Mouse (Mus musculus): Measurements from ENCODE around the gene Pygo2. TPM values are rescaled to one million over a fixed set of nuclear protein-coding genes. Genes with fewer than 3 reads are reported as not detected.
A peak's percentile ranks its signal among the peaks of the same experiment; 100 is the strongest.

Gene Pygo2
- polyA plus RNA-seq, 1 experiment from 2014 or later, result 45.5 TPM

- ATAC-seq (replicated peaks; ENCODE audit: low FRiP score, low TSS enrichment, low read depth) (peak; percentile 100), DNase-seq (ENCODE audit: low spot score) (peak; percentile 100)
- peak within 1 kb of the TSS; percentile 56 for H3K9ac ChIP-seq (ENCODE audit: low read length)
- H3K4me3 ChIP-seq (ENCODE audit: low read depth, low read length), result peak within 1 kb of the TSS; percentile 73
- no peak within 1 kb of the TSS for H3K27ac ChIP-seq (ENCODE audit: low read depth)
- peak within 1 kb of the TSS; percentile 88 for H3K4me2 ChIP-seq (ENCODE audit: low read length)
- H3K27me3 ChIP-seq (replicated peaks; ENCODE audit: control insufficient read depth, insufficient read depth, low read length), result no peaks in the 10 kb centered on the region
- WGBS, result 5% methylated on average over 28 of the region's 28 CpGs
- H3K9me3 ChIP-seq (ENCODE audit: control insufficient read depth, low read length), result no peaks in the 10 kb centered on the region
- peaks cover 32% of the 10 kb centered on the region for H3K36me3 ChIP-seq (ENCODE audit: control insufficient read depth, insufficient read depth, low read length)
- peaks cover 6% of the 10 kb centered on the region for H3K4me1 ChIP-seq (replicated peaks; ENCODE audit: control insufficient read depth, insufficient read depth, low read length)
These were observed 18.3 kb upstream of the Pygo2 start, which contains the start of gene Flad1 for GRCm38 (mm10) chr3:89411490-89412393. Flad1 (minus strand) TSS chr3:89411870.

GRCm38 (mm10) chr3:89416158-89416557 is 13.9 kb upstream of the Pygo2 start:
- WGBS, result 95% methylated on average over 8 of the region's 8 CpGs
- H3K27ac ChIP-seq (ENCODE audit: low read depth), result no peak overlapping the region
- H3K4me3 ChIP-seq (ENCODE audit: low read depth, low read length), result no peak overlapping the region

DNA sequence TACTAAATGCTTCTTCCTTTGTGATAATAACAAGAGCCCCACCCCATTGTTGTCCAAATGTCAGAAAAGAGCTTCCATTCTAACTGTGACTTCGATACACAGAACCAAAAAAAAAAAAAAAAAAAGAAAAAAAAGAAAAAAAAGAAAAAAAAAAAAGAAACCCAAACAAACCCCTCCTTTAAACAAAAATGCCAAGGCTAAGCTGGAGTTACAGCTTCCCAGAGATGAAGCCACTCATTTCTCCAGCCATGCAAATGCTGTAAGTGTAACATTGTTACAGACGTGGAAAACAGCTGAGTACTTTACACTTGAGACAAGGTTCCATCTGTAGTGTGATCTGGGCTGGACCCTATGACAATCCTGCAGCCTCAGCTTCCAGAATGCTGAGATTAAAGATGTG is 12.9 kb upstream of the Pygo2 start:
- ATAC-seq (replicated peaks; ENCODE audit: low FRiP score, low TSS enrichment, low read depth), result no peak
- 16% methylated on average over 2 of the region's 2 CpGs for WGBS

More at GRCm38 (mm10) chr3:89416158-89416557, 13.9 kb upstream of the Pygo2 start:
- no peaks in the 10 kb centered on the region for H3K27me3 ChIP-seq (replicated peaks; ENCODE audit: control insufficient read depth, insufficient read depth, low read length)
- H3K9ac ChIP-seq (ENCODE audit: low read length), result no peak overlapping the region
- no peaks in the 10 kb centered on the region for H3K9me3 ChIP-seq (ENCODE audit: control insufficient read depth, low read length)
- peaks cover 32% of the 10 kb centered on the region for H3K36me3 ChIP-seq (ENCODE audit: control insufficient read depth, insufficient read depth, low read length)
- DNase-seq (ENCODE audit: low spot score) (no peak), ATAC-seq (replicated peaks; ENCODE audit: low FRiP score, low TSS enrichment, low read depth) (no peak)
- H3K4me2 ChIP-seq (ENCODE audit: low read length), result no peak overlapping the region
- peaks cover 17% of the 10 kb centered on the region for H3K4me1 ChIP-seq (replicated peaks; ENCODE audit: control insufficient read depth, insufficient read depth, low read length)

DNA sequence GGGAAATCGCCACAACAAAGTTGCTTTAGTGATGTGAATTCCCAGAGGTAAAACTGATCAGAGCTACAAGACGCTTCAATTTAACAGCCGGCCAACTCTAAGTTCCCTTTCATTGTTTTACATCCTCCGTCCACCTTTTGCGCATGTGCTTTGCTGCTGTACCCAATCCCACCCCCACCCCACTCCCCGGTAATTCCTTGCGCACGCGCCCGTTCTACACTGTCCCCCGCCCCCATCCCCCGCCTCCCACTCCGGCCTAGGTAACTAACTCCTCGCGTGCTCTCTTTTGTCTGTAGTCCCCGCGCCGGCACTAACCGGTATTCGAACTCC is 12.2 kb upstream of the Pygo2 start:
- Histone ChIP-seq H3K36me3 (ENCODE audit: control insufficient read depth, insufficient read depth, low read length) (peaks cover 32% of the 10 kb centered on the region), H3K4me3 (ENCODE audit: low read depth, low read length) (peak overlapping the region; percentile 84), H3K4me1 (replicated peaks; ENCODE audit: control insufficient read depth, insufficient read depth, low read length) (peaks cover 24% of the 10 kb centered on the region), H3K4me2 (ENCODE audit: low read length) (peak overlapping the region; percentile 94), H3K9ac (ENCODE audit: low read length) (peak overlapping the region; percentile 60), H3K27ac (ENCODE audit: low read depth) (peak overlapping the region; percentile 98), H3K9me3 (ENCODE audit: control insufficient read depth, low read length) (no peaks in the 10 kb centered on the region), H3K27me3 (replicated peaks; ENCODE audit: control insufficient read depth, insufficient read depth, low read length) (no peaks in the 10 kb centered on the region)
- under 1% methylated on average over 20 of the region's 20 CpGs for WGBS
- ATAC-seq (replicated peaks; ENCODE audit: low FRiP score, low TSS enrichment, low read depth) (peak; percentile 47), DNase-seq (ENCODE audit: low spot score) (peak; percentile 98)

More for the DNA sequence above, 12.9 kb upstream of the Pygo2 start:
- H3K9me3 ChIP-seq (ENCODE audit: control insufficient read depth, low read length), result no peaks in the 10 kb centered on the region
- peaks cover 20% of the 10 kb centered on the region for H3K4me1 ChIP-seq (replicated peaks; ENCODE audit: control insufficient read depth, insufficient read depth, low read length)
- H3K27me3 ChIP-seq (replicated peaks; ENCODE audit: control insufficient read depth, insufficient read depth, low read length), result no peaks in the 10 kb centered on the region
- H3K9ac ChIP-seq (ENCODE audit: low read length), result peak overlapping the region; percentile 60
- H3K36me3 ChIP-seq (ENCODE audit: control insufficient read depth, insufficient read depth, low read length), result peaks cover 32% of the 10 kb centered on the region
- peak overlapping the region; percentile 84 for H3K4me3 ChIP-seq (ENCODE audit: low read depth, low read length)
- H3K4me2 ChIP-seq (ENCODE audit: low read length), result peak overlapping the region; percentile 94
- DNase-seq (ENCODE audit: low spot score), result no peak
- H3K27ac ChIP-seq (ENCODE audit: low read depth), result peak overlapping the region; percentile 98

DNA sequence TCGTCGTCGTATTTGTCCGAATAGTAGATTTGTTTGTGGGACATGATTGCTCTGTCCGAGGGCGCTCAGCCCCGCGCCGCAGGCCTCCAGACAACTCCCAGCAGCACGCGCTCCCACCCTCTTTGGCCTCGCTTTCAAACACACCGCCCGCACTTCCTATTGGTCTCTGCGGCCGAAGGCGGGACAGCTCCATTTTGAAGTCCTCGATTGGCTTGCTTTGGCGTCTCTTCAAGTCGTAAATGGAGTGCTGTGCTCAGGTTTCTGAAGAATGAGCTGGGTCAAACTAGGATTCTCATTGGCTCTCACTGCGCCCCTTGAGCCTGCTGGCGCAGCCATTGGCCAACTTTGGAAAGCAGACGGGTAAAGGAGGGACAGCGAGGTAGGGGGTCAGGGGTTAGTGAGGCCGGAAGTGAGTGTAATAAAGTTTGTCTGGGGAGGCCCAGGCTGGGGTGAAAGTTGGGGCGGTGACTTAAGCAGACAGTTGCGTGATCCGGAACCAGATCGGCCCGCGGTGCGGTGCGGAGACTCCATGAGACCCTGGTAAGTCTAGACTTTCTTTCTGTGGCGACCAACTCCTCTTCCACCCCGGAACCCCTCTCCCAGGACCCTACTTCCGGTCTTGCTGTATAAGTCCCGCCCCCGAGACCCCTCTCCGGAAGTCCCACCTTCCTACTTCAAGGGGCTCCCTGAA is 11.7 kb upstream of the Pygo2 start, which contains the start of the genes Cks1b and Shc1:
Gene Cks1b, minus strand, starts transcription at position 214 of the 691 bp plus-strand sequence.
Gene Shc1, plus strand, starts transcription at position 274 of the 691 bp plus-strand sequence.
- Histone ChIP-seq H3K9ac (ENCODE audit: low read length) (peak within 1 kb of the TSS; percentile 65), H3K27ac (ENCODE audit: low read depth) (peak within 1 kb of the TSS; percentile 98), H3K4me1 (replicated peaks; ENCODE audit: control insufficient read depth, insufficient read depth, low read length) (peaks cover 29% of the 10 kb centered on the region), H3K4me2 (ENCODE audit: low read length) (peak within 1 kb of the TSS; percentile 98), H3K9me3 (ENCODE audit: control insufficient read depth, low read length) (no peaks in the 10 kb centered on the region), H3K4me3 (ENCODE audit: low read depth, low read length) (peak within 1 kb of the TSS; percentile 84), H3K36me3 (ENCODE audit: control insufficient read depth, insufficient read depth, low read length) (peaks cover 29% of the 10 kb centered on the region), H3K27me3 (replicated peaks; ENCODE audit: control insufficient read depth, insufficient read depth, low read length) (no peaks in the 10 kb centered on the region)
- DNase-seq (ENCODE audit: low spot score) (peak; percentile 95), ATAC-seq (replicated peaks; ENCODE audit: low FRiP score, low TSS enrichment, low read depth) (peak; percentile 93)
- under 1% methylated on average over 39 of the region's 39 CpGs for WGBS

GRCm38 (mm10) chr3:89418861-89419250 is 11.2 kb upstream of the Pygo2 start:
- H3K27ac ChIP-seq (ENCODE audit: low read depth), result peak overlapping the region; percentile 98
- peak overlapping the region; percentile 84 for H3K4me3 ChIP-seq (ENCODE audit: low read depth, low read length)
- no peaks in the 10 kb centered on the region for H3K27me3 ChIP-seq (replicated peaks; ENCODE audit: control insufficient read depth, insufficient read depth, low read length)
- peak overlapping the region; percentile 98 for H3K4me2 ChIP-seq (ENCODE audit: low read length)
- no peak for DNase-seq (ENCODE audit: low spot score)
- H3K36me3 ChIP-seq (ENCODE audit: control insufficient read depth, insufficient read depth, low read length), result peaks cover 28% of the 10 kb centered on the region
- H3K9ac ChIP-seq (ENCODE audit: low read length), result peak overlapping the region; percentile 65
- peak; percentile 40; the same call in 1 of the 2 replicates for ATAC-seq (replicated peaks; ENCODE audit: low FRiP score, low TSS enrichment, low read depth)
- H3K4me1 ChIP-seq (replicated peaks; ENCODE audit: control insufficient read depth, insufficient read depth, low read length), result peaks cover 34% of the 10 kb centered on the region
- H3K9me3 ChIP-seq (ENCODE audit: control insufficient read depth, low read length), result no peaks in the 10 kb centered on the region
- 0% methylated on average over 16 of the region's 16 CpGs for WGBS

DNA sequence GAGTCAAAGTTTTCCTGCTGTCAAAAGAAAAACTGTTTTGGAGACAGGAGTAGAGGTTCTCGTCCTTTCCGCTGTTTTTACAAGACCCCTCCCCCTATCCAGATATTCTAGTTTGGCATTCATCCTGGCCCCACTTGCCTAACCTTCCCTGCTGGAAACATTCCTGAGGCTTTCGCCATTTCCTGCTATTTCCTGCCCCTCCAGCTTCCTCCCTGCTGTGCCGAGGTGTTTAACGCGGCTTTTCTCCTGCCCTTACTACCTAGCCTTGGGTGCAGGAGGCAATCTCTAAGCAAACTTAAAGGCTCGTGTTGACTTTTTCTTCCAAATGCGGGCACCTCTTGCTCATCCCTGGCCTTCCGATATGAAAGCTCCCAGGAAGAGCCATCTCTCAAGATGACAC is 10.4 kb upstream of the Pygo2 start:
- Histone ChIP-seq H3K36me3 (ENCODE audit: control insufficient read depth, insufficient read depth, low read length) (peaks cover 27% of the 10 kb centered on the region), H3K4me3 (ENCODE audit: low read depth, low read length) (peak overlapping the region; percentile 84), H3K4me2 (ENCODE audit: low read length) (peak overlapping the region; percentile 98), H3K27me3 (replicated peaks; ENCODE audit: control insufficient read depth, insufficient read depth, low read length) (no peaks in the 10 kb centered on the region), H3K27ac (ENCODE audit: low read depth) (peak overlapping the region; percentile 98), H3K9ac (ENCODE audit: low read length) (peak overlapping the region; percentile 65), H3K9me3 (ENCODE audit: control insufficient read depth, low read length) (no peaks in the 10 kb centered on the region), H3K4me1 (replicated peaks; ENCODE audit: control insufficient read depth, insufficient read depth, low read length) (peaks cover 41% of the 10 kb centered on the region)
- ATAC-seq (replicated peaks; ENCODE audit: low FRiP score, low TSS enrichment, low read depth) (no peak), DNase-seq (ENCODE audit: low spot score) (no peak)
- 2% methylated on average over 9 of the region's 9 CpGs for WGBS

DNA sequence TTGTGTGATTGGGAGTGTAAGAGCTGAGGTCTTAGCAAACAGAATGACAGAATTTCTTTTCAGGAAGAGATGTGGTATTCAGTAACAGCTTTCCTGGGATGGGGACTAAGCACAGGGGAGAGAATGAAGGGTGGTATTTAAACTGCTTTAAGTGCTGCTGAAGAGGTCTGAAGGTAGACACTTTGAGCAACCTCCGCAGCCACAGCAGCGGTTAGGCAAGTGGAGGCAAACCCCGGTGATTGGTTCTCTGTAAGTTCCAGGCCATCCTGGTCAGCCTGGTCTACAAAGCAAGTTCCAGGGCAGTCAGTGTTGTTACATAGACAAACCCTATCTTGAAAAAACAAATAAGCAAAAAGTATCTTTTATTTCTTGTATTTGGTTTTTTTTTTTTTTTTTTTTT is 10.0 kb upstream of the Pygo2 start:
- Histone ChIP-seq H3K27me3 (replicated peaks; ENCODE audit: control insufficient read depth, insufficient read depth, low read length) (no peaks in the 10 kb centered on the region), H3K4me3 (ENCODE audit: low read depth, low read length) (peak overlapping the region; percentile 84), H3K27ac (ENCODE audit: low read depth) (peak overlapping the region; percentile 98), H3K4me1 (replicated peaks; ENCODE audit: control insufficient read depth, insufficient read depth, low read length) (peaks cover 44% of the 10 kb centered on the region), H3K9ac (ENCODE audit: low read length) (peak overlapping the region; percentile 65), H3K36me3 (ENCODE audit: control insufficient read depth, insufficient read depth, low read length) (peaks cover 27% of the 10 kb centered on the region), H3K4me2 (ENCODE audit: low read length) (peak overlapping the region; percentile 98), H3K9me3 (ENCODE audit: control insufficient read depth, low read length) (no peaks in the 10 kb centered on the region)
- DNase-seq (ENCODE audit: low spot score) (no peak), ATAC-seq (replicated peaks; ENCODE audit: low FRiP score, low TSS enrichment, low read depth) (no peak)
- 23% methylated on average over 3 of the region's 3 CpGs for WGBS

Measured in intestine, embryonic 14.5 days (tissue).